Mouse (Mus musculus) forebrain, embryonic 15.5 days (tissue): Measurements from ENCODE around the gene Hmbs. TPM values are rescaled to one million over a fixed set of nuclear protein-coding genes. Genes with fewer than 3 reads are reported as not detected.
A peak's percentile ranks its signal among the peaks of the same experiment; 100 is the strongest.

Experiments used
- ATAC-seq: fragments of 200-750 bp; cut with Nextera tagmentation; replicated peaks from 2 replicates; pipeline ENCODE4 v1.8.0; 2017; ENCODE audit warnings: mild to moderate bottlenecking, moderate TSS enrichment, moderate library complexity
- H3K27ac ChIP-seq: fragments of 300-500 bp; sonication (generic); replicated peaks from 2 replicates; pipeline ENCODE4 v1.5.1; 2015; ENCODE audit warnings: mild to moderate bottlenecking, inconsistent platforms
- H3K27me3 ChIP-seq: fragments of 300-500 bp; sonication (generic); 2 replicates; pipeline ENCODE4 v1.6.1; 2015; ENCODE audit warnings: inconsistent platforms
- H3K36me3 ChIP-seq: fragments of 300-500 bp; sonication (generic); 2 replicates; pipeline ENCODE4 v1.6.1; 2015; ENCODE audit warnings: mild to moderate bottlenecking, inconsistent platforms
- H3K4me1 ChIP-seq: fragments of 300-500 bp; sonication (generic); 2 replicates; pipeline ENCODE4 v1.6.1; 2015; ENCODE audit warnings: inconsistent platforms
- H3K4me2 ChIP-seq: fragments of 300-500 bp; sonication (generic); replicated peaks from 2 replicates; pipeline ENCODE4 v1.6.1; 2015; ENCODE audit warnings: mild to moderate bottlenecking, inconsistent platforms
- H3K4me3 ChIP-seq: fragments of 300-500 bp; sonication (generic); 2 replicates; pipeline ENCODE4 v1.5.1; 2015; ENCODE audit warnings: mild to moderate bottlenecking, inconsistent platforms
- H3K9ac ChIP-seq: fragments of 300-500 bp; sonication (generic); replicated peaks from 2 replicates; pipeline ENCODE4 v1.6.1; 2015; ENCODE audit warnings: mild to moderate bottlenecking, inconsistent platforms
- H3K9me3 ChIP-seq: fragments of 300-500 bp; sonication (generic); 2 replicates; pipeline ENCODE4 v1.6.1; 2016; ENCODE audit warnings: inconsistent platforms
- WGBS: fragments of 180-500 bp; shearing (Covaris S2); methylation state at CpG from one replicate; pipeline ENCODE4 v1.1.7; 2015; ENCODE audit warnings: mixed read lengths; 5-methylcytosine and 5-hydroxymethylcytosine counted together
- polyA plus RNA-seq: library from polyadenylated mRNA; unstranded; fragments of >200 nt; fragmentation: Nextera tagmentation; extraction: Ambion mirVana; gene quantifications from 2 replicates; pipeline ENCODE4 v1.2.1, GENCODE M21; 2015

Hmbs gene
- polyA plus RNA-seq, 1 experiment from 2014 or later, result 66.3 TPM

DNA sequence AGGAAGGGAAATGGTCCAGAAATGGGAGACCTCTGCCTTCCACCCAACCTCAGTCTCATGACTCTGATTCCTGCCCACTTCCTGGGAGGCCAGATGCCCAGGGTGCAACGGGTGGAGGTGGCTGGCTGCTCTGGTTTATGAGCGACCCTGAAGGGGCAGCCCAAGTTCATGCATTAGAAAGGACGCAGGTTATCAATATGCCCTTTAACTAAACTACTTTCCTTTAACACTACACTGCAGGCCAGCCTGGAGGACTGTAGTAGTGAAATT lies 25.3 kb downstream of the Hmbs start:
- WGBS, result 20% methylated on average over 3 of the region's 3 CpGs
- H3K27ac ChIP-seq, result no peak overlapping the region
- no peaks in the 10 kb centered on the region for H3K27me3 ChIP-seq

DNA sequence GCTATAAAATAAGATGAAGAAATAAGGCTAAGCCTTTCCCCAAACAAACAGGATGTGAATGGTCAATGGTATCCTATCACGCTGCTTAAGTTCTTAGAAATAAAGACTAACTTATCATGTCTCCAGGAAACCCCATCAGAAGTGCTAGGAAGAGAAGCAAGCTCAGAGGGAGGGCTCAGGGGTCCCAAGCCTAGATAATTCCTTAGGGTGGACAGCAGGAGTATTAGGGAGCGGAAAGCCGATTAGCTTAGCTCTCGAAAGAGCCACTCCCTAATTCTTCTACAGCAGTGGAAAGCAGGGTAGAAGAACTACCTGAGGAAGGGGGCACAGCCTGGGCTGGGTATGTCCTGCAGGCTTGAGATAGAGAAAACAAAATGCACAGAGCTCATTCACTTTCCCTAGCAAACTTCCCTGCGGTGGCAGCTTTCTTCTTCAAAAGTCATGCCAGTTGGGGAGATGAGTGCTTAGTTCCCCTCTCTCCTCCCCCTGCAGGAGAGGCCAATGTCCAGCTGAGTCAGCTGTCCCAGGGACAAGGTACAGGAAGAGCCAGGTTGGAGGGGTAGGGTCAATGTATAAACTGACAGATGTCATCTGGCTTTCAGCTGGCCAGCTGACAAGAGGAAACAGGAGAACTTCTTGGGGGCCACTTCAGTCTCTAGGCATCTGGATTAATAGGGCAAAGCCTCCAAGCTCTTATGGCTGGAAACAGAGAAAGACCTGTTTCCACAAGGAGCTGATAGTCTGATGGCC lies 25.8 kb downstream of the Hmbs start:
- Histone ChIP-seq H3K4me3 (peak overlapping the region; percentile 73), H3K9me3 (no peaks in the 10 kb centered on the region), H3K27me3 (no peaks in the 10 kb centered on the region), H3K27ac (no peak overlapping the region), H3K4me2 (peak overlapping the region; percentile 86), H3K36me3 (peaks cover 26% of the 10 kb centered on the region; the same call in 1 of the 2 replicates), H3K4me1 (peaks cover 41% of the 10 kb centered on the region), H3K9ac (peak overlapping the region; percentile 84)
- WGBS, result 45% methylated on average over 5 of the region's 5 CpGs
- no peak for ATAC-seq

More for the DNA sequence above, 25.3 kb downstream of the Hmbs start:
- peak overlapping the region; percentile 86 for H3K4me2 ChIP-seq
- peak overlapping the region; percentile 73 for H3K4me3 ChIP-seq
- no peak for ATAC-seq
- H3K9me3 ChIP-seq, result no peaks in the 10 kb centered on the region
- peak overlapping the region; percentile 84 for H3K9ac ChIP-seq
- H3K36me3 ChIP-seq, result peaks cover 21% of the 10 kb centered on the region; the same call in 1 of the 2 replicates
- peaks cover 39% of the 10 kb centered on the region for H3K4me1 ChIP-seq

DNA sequence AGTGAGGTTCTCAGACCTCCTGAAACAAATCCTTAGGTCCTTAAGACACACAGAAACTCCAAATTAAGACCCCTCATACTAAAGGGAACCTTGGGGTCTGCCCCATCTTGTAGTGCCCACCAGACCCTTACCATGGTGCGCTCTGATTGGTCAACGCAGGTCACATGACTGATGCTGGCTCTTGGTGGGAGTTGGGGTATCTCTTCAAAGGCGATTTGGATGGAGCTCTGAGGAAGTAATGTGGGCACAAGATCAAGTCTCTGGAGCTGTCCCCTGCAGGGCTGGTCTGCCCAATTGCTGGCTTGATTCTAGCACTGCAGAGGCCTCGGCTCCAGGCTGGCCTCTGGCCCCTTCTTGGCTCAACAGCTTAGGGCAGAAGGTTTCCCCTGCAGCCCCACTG lies 26.6 kb downstream of the Hmbs start:
- WGBS, result 67% methylated on average over 4 of the region's 4 CpGs
- Histone ChIP-seq H3K27ac (no peak overlapping the region), H3K36me3 (peaks cover 33% of the 10 kb centered on the region), H3K4me2 (no peak overlapping the region), H3K9me3 (no peaks in the 10 kb centered on the region), H3K4me3 (no peak overlapping the region), H3K9ac (no peak overlapping the region), H3K27me3 (no peaks in the 10 kb centered on the region), H3K4me1 (peaks cover 41% of the 10 kb centered on the region)
- no peak for ATAC-seq

DNA sequence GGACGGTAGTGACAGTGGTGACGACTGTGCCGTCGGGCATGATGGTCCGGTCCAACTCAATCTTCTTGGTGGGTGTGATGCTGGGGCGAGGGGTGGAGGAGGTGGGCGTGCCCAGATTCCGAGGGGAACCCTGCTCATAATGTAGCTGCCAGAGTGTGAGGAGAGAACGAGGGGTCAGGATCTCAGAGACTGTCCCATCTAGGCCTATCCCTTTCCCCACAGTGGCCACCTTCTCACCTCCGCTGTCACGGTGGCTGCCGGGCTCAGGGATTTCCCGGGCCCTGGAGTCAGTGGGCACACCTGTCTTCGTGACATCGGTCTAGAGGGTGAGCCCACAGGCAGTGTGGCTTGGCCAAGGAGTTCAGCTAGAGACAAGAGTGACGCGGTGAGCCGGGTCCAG lies 29.1 kb downstream of the Hmbs start:
- Histone ChIP-seq H3K27ac (no peak overlapping the region), H3K27me3 (no peaks in the 10 kb centered on the region), H3K4me2 (no peak overlapping the region), H3K4me3 (no peak overlapping the region), H3K36me3 (peaks cover 34% of the 10 kb centered on the region), H3K9me3 (no peaks in the 10 kb centered on the region), H3K4me1 (peaks cover 33% of the 10 kb centered on the region), H3K9ac (no peak overlapping the region)
- no peak for ATAC-seq
- 93% methylated on average over 18 of the region's 18 CpGs for WGBS

DNA sequence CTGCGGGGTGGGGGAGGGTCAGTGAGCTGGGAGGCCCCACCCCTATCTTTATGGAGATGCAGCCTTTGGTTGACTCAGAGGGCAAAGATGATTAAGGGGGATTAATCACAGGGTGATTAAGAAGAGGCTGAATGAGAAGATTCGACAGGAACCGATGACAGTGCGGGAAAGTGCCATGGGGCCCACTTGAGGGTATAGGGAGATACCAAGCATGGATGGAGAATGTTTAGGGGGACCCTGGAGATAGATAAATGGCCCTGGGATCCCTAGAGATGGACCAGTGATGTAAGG lies 29.8 kb downstream of the Hmbs start:
- ATAC-seq, result no peak
- no peak overlapping the region for H3K4me3 ChIP-seq
- 57% methylated on average over 4 of the region's 4 CpGs for WGBS
- H3K4me2 ChIP-seq, result no peak overlapping the region
- H3K9ac ChIP-seq, result no peak overlapping the region
- H3K27ac ChIP-seq, result no peak overlapping the region
- peaks cover 30% of the 10 kb centered on the region for H3K4me1 ChIP-seq
- no peaks in the 10 kb centered on the region for H3K9me3 ChIP-seq
- no peaks in the 10 kb centered on the region for H3K27me3 ChIP-seq
- peaks cover 34% of the 10 kb centered on the region for H3K36me3 ChIP-seq

DNA sequence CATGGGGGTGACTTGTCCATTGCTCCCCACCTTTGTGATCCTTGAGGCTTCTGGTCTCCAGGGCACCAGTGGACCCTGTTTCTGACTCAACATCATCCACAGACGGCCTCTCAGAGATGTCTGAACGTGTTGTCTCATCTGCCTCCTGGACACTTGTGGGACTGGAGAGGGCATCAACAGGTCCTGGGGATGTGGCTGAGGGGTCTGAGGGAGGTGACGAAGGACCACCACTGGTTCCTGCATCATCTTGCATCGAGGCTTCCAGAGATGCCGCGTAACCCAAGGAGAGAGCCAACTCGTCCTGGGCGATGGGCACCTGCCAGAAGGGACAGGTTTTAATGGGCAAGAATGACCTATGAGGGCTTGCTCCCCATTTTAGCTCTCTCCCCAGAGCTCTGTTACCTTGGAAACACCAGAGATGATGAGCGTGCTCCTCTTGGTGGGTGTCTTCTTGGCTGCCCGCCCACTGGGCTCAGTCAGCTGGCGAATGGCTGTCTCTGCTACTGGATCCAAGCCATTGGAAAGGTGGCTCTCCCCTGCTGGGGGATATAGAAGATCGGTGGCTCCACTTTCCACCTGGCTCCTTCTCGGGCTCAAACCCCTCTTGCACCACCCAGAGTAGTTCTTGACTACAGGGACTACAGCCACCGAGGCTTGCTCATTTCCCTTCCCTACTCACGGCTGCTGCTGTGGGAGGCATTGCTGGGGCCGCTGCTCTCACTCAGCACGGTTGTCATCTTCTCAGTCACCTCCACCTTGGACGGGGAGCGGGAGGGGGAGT lies 30.4 kb downstream of the Hmbs start:
- H3K4me3 ChIP-seq, result no peak overlapping the region
- H3K4me2 ChIP-seq, result no peak overlapping the region
- WGBS, result 67% methylated on average over 19 of the region's 19 CpGs

DNA sequence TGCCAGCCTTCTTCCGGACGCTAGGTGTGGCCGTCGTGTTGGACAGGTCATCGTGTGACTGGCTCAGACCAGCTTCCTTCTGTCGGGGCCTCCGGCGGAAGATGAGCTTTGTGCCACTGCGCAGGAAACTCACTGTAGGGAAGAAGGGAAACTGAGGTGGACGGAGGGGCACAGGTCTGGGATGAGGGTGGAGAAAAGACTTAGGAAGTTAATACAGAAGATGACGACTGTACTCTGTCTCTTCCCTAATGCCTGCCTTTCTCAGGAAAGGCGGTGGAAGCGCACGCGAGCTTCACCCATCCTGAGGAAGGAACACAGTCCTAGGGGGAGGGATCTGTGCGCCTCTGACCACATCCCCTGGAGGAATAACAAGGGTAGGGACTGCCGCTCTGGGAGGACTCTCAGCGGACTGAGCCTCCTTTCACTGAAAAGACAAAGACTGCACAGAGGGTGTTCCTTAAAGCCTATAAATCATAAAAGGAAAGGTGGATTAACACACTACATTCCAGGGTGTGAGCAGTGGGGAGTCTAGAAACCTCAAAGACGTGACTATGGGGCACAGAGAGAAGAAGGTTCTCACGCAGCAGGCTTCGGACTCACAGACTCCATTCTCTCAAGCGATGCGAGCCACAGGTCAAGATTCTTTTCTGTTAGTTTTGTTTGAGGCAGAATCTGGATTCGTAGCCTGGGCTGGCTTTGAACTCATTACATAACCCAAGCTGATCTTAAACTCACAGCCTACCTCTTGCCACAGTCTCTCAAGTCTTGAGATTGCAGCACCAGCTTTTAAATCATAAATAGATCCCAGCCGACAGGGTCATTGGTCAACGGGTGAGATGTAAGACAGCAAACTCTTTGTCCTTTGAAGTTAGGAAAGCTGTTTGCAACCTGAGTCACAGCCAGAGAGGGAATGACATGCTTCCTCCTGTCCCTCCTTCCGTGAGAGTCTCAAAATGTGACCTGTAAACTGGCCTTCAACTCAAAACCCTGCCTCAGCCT lies 32.6 kb downstream of the Hmbs start:
- Histone ChIP-seq H3K9ac (no peak overlapping the region), H3K4me2 (no peak overlapping the region), H3K36me3 (peaks cover 34% of the 10 kb centered on the region), H3K27ac (no peak overlapping the region), H3K4me1 (peaks cover 6% of the 10 kb centered on the region), H3K4me3 (no peak overlapping the region), H3K9me3 (no peaks in the 10 kb centered on the region), H3K27me3 (no peaks in the 10 kb centered on the region)
- 6% methylated on average over 27 of the region's 27 CpGs for WGBS
- ATAC-seq, result 0 out of 2 replicates have a peak, but pooled peaks have one; percentile 9

More for the DNA sequence above, 30.4 kb downstream of the Hmbs start:
- Histone ChIP-seq H3K4me1 (peaks cover 25% of the 10 kb centered on the region), H3K9ac (no peak overlapping the region), H3K27me3 (no peaks in the 10 kb centered on the region), H3K9me3 (no peaks in the 10 kb centered on the region), H3K27ac (no peak overlapping the region), H3K36me3 (peaks cover 34% of the 10 kb centered on the region)
- ATAC-seq, result no peak; the same call in 1 of the 2 replicates

DNA sequence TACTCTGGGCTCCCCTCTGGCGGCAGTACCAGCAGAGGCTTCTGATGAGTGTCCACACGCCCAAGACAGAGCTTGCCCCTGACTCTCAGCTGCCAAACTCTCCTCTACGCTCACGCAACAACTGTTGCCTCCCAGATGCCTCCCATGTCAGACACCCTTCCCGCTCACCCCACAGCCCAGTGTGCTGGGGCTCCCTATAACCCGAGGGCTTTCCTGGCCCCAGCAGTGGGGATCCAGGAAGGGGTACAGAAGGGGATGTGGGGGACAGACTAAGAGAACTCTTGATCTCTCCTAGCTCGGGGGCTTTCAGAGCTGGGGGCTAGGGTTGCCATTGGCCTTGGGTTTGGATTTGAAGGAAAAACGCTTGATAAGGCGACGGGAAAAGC lies 33.3 kb downstream of the Hmbs start:
- H3K27ac ChIP-seq, result no peak overlapping the region

DNA sequence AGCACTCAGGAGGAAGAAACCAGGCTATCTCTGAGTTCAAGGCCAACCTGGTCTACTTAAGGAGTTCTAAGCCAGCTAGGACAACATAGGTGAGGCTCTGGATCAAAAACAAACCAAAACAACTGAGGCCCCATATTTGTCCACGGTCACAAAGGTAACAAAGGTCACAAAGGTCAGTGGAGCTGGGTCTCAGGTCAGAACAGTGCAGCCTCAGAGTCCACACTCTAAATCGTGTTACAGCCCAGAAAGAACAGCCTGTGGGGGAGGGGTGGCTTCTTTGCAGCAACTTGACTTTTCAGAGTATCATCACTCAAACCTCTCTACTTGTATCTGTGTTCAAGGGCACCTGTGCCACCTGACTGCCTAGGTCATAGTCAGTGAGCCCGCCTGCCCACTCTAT lies 34.3 kb downstream of the Hmbs start:
- H3K4me3 ChIP-seq, result no peak overlapping the region
- WGBS, result 66% methylated on average over 3 of the region's 3 CpGs
- no peaks in the 10 kb centered on the region for H3K27me3 ChIP-seq
- no peak for ATAC-seq
- no peak overlapping the region for H3K4me2 ChIP-seq
- no peaks in the 10 kb centered on the region for H3K9me3 ChIP-seq
- H3K4me1 ChIP-seq, result peaks cover 7% of the 10 kb centered on the region
- peaks cover 20% of the 10 kb centered on the region for H3K36me3 ChIP-seq
- H3K27ac ChIP-seq, result no peak overlapping the region
- no peak overlapping the region for H3K9ac ChIP-seq

More for the DNA sequence above, 33.3 kb downstream of the Hmbs start:
- Histone ChIP-seq H3K9me3 (no peaks in the 10 kb centered on the region), H3K4me1 (peaks cover 6% of the 10 kb centered on the region), H3K4me3 (no peak overlapping the region), H3K4me2 (no peak overlapping the region), H3K9ac (no peak overlapping the region), H3K27me3 (no peaks in the 10 kb centered on the region), H3K36me3 (peaks cover 29% of the 10 kb centered on the region)
- WGBS, result 23% methylated on average over 10 of the region's 10 CpGs
- ATAC-seq, result no peak

DNA sequence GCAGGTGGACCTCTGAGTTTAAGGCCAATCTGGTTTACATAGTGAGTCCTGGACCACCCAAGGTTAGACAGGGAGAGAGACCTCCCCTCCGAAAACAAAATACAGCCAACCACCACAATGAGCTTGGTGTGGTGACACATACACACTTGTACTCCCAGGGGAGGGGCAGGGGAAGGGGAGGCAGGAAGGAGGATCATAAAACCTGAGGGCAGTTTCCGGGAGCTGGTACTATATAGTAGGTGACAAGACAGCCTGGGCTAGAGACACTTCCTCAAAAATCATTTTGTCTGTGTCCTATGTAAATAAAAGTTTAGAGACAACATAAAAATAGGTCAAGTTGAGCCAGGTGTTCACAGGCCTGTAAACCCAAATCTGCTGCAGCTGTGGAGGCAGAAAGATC lies 36.8 kb downstream of the Hmbs start:
- no peak overlapping the region for H3K27ac ChIP-seq
- no peak overlapping the region for H3K4me2 ChIP-seq
- WGBS, result 85% methylated on average over 2 of the region's 2 CpGs
- no peaks in the 10 kb centered on the region for H3K27me3 ChIP-seq
- H3K9ac ChIP-seq, result no peak overlapping the region
- H3K4me3 ChIP-seq, result no peak overlapping the region
- H3K4me1 ChIP-seq, result peaks cover 13% of the 10 kb centered on the region
- H3K36me3 ChIP-seq, result peaks cover 5% of the 10 kb centered on the region
- ATAC-seq, result no peak
- no peaks in the 10 kb centered on the region for H3K9me3 ChIP-seq

DNA sequence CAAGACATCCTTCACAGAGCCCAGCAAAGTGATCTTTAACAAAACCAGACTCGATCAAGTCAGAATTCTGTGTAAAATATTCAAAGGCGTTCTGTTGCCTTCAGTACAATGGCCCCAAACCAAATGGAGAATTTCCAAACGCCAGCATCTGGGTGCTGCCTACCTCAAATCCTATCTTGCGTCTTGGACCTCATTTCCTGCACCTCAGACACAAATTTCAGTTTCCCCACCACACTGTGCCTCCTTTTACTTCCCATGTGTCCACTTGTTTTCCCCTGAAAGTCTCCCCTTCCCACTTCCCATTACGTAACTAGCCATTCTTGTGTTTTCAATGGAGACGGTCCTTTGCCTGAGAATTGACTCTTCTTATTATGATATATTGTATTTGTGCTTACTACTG lies 37.5 kb downstream of the Hmbs start:
- Histone ChIP-seq H3K27ac (no peak overlapping the region), H3K9ac (no peak overlapping the region), H3K9me3 (no peaks in the 10 kb centered on the region), H3K4me2 (no peak overlapping the region), H3K27me3 (no peaks in the 10 kb centered on the region), H3K36me3 (peaks cover 12% of the 10 kb centered on the region), H3K4me3 (no peak overlapping the region), H3K4me1 (peaks cover 13% of the 10 kb centered on the region)
- no peak for ATAC-seq
- 87% methylated on average over 6 of the region's 6 CpGs for WGBS
